Mouse (Mus musculus): ENCODE results near the gene Plxnb2. TPM values are rescaled to one million over a fixed set of nuclear protein-coding genes. Genes with fewer than 3 reads are reported as not detected.

Plxnb2 gene
- total and polyA plus RNA-seq, 2 experiments from 2014 or later: 64.7 to 274 TPM

DNA sequence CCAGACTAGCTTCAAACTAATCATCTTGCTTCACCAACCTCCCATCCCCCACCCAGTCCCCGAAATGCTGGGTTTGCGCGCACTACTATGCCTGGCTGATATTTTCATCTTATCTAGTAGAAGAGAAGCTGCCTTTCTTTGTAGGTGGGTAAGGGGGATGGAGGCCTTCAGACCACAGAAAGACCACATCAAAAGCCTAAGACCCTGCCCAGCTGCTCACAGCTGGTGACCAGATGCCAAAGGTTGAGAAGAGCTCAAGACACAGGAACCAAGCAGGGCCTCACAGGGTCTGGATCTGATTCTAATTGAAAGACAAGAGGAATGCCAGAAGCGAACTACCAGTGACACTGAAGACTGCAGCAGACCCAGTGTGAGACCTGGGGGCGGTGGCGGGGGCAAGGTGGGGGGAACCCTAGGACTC, 14.7 kb upstream of the Plxnb2 start:
- H3K36me3 ChIP-seq (ENCODE audit: insufficient read depth, low read length): no peaks in the 10 kb centered on the region
- TF ChIP-seq CTCF (IDR thresholded peaks at IDR 0.05; ENCODE audit: low read depth): no peak
- DNase-seq (ENCODE audit: low spot score) (peak; percentile 49), ATAC-seq (no peak)
- H3K9me3 ChIP-seq (ENCODE audit: low read length): no peaks in the 10 kb centered on the region
- peak overlapping the region; percentile 82 for H3K4me2 ChIP-seq (ENCODE audit: low read depth, low read length)
- H3K27ac ChIP-seq: peak overlapping the region; percentile 97
- 17% methylated on average over 6 of the region's 6 CpGs for WGBS
- H3K4me1 ChIP-seq (ENCODE audit: insufficient read depth, low read length): peaks cover 13% of the 10 kb centered on the region
- peak overlapping the region; percentile 75 for H3K4me3 ChIP-seq (ENCODE audit: low read length)
- no peaks in the 10 kb centered on the region for H3K27me3 ChIP-seq (ENCODE audit: insufficient read depth, low read length)
- peak overlapping the region; percentile 96 for H3K9ac ChIP-seq (replicated peaks; ENCODE audit: low read length)

DNA sequence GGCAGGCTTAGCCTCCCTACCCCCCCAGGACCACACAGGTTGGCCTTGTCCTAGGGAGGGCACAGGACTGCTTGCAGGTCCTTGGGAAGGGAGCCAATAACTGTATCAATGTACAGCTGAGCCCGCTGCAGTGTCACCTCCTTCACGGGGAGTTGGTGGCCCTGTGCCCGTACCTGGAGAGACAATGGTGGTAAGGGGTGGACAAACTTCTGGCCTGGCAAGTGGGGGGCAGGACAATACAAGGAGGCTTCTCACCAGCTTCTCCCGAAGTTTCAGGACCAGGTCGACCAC, 4.3 kb upstream of the Plxnb2 start:
- H3K9ac ChIP-seq (replicated peaks; ENCODE audit: low read length): no peak overlapping the region
- no peak overlapping the region for H3K4me2 ChIP-seq (ENCODE audit: low read depth, low read length)
- ATAC-seq (0 out of 2 replicates have a peak, but pooled peaks have one; percentile 0), DNase-seq (ENCODE audit: low spot score) (no peak)
- 62% methylated on average over 5 of the region's 5 CpGs for WGBS
- peaks cover 8% of the 10 kb centered on the region for H3K4me1 ChIP-seq (ENCODE audit: insufficient read depth, low read length)
- peak overlapping the region; percentile 32 for H3K27ac ChIP-seq
- TF ChIP-seq CTCF (IDR thresholded peaks at IDR 0.05; ENCODE audit: low read depth): no peak
- H3K27me3 ChIP-seq (ENCODE audit: insufficient read depth, low read length): no peaks in the 10 kb centered on the region
- H3K9me3 ChIP-seq (ENCODE audit: low read length): no peaks in the 10 kb centered on the region
- H3K36me3 ChIP-seq (ENCODE audit: insufficient read depth, low read length): 0 out of 2 replicates have a peak, but pooled peaks cover 9% of the 10 kb centered on the region
- no peak overlapping the region for H3K4me3 ChIP-seq (ENCODE audit: low read length)

DNA sequence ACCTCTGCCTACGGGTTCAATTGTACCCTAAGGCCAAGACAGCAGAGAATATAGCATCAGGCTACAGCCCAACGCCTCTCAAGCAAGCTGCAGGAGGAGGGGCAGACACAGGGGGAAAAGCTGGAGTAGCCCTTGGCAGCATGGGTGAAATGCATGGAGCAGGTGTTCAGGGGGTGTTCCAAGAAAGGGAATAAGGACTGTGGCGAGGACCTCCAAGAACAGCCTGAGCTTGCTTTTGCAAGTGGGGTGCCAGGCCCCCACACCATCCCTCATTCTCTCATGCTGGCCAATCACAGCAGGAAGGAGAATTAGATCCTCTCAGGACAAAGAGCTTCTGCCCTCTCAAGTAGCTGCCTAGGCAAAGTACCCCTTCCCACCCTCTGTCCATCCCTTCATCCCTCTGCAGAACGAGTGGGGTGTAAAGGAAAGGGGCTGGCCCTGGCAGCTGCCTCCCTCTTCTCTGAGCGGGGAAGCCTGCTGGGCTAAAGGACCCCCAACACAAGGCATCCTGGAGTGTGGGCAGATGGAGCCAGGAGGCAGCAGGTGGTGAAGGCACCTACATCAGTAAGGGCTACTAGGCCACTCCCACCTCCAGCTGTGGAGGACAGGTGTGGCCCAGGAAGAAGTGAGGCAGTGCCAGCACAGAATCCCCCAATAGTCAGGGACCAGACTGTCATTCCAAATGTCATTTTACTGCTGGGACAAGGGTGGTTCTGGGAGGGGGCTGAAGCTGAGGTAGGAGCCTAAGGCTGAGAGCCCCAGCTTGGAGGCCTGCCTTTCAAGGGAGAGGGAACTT, 3.8 kb upstream of the Plxnb2 start:
- Histone ChIP-seq H3K27ac (peak overlapping the region; percentile 54; the same call in 1 of the 2 replicates), H3K4me3 (ENCODE audit: low read length) (no peak overlapping the region), H3K9me3 (ENCODE audit: low read length) (no peaks in the 10 kb centered on the region), H3K27me3 (ENCODE audit: insufficient read depth, low read length) (no peaks in the 10 kb centered on the region), H3K9ac (replicated peaks; ENCODE audit: low read length) (no peak overlapping the region), H3K4me2 (ENCODE audit: low read depth, low read length) (no peak overlapping the region), H3K36me3 (ENCODE audit: insufficient read depth, low read length) (0 out of 2 replicates have a peak, but pooled peaks cover 9% of the 10 kb centered on the region), H3K4me1 (ENCODE audit: insufficient read depth, low read length) (peaks cover 8% of the 10 kb centered on the region)
- ATAC-seq (0 out of 2 replicates have a peak, but pooled peaks have one; percentile 6), DNase-seq (ENCODE audit: low spot score) (peak; percentile 54)
- 29% methylated on average over 5 of the region's 5 CpGs for WGBS
- no peak for TF ChIP-seq CTCF (IDR thresholded peaks at IDR 0.05; ENCODE audit: low read depth)

DNA sequence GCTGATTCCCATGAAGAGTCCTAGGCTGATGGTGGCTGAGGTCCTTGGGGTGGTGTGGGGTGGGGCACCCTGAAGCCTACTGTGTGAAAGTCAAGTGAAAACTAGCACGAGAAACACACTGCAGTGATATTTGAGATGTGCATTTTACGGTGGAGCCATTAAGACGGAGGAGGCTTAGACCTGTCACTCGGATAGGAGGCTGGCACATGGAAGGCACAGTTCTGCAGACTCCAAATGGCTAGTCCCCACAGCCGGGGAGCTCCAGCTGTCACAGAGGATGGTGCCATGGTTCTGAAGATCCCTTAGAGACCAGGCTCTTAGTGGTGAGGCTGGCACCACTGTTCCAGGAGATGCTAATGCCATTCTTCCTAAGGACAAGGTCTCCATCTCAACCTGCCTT, 2.3 kb upstream of the Plxnb2 start:
- no peak overlapping the region for H3K9ac ChIP-seq (replicated peaks; ENCODE audit: low read length)

DNA sequence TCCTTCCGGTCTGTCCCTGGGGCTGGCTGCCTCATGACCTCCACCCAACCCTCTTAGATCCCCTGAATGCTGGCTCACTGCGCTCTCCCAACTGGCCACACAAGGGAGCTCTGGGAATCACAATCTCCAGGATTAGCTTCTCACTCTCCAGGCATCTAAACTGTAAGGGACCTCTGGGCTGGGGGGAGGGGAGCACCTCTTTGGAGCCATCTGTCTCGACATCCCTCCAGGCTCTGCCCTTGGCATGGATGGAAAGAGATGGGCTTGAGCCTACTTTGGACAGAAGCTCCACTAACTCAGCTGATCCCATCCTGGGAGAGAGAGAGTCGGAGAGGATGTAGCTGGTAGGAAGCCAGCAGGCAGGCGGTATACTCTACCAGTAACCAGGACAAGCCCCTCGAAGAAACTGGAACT, 1.7 kb upstream of the Plxnb2 start:
- Histone ChIP-seq H3K4me2 (ENCODE audit: low read depth, low read length) (peak overlapping the region; percentile 96; the same call in 1 of the 2 replicates), H3K9ac (replicated peaks; ENCODE audit: low read length) (no peak overlapping the region), H3K27ac (peak overlapping the region; percentile 94), H3K36me3 (ENCODE audit: insufficient read depth, low read length) (0 out of 2 replicates have a peak, but pooled peaks cover 9% of the 10 kb centered on the region), H3K4me1 (ENCODE audit: insufficient read depth, low read length) (peaks cover 27% of the 10 kb centered on the region), H3K27me3 (ENCODE audit: insufficient read depth, low read length) (no peaks in the 10 kb centered on the region), H3K4me3 (ENCODE audit: low read length) (no peak overlapping the region), H3K9me3 (ENCODE audit: low read length) (no peaks in the 10 kb centered on the region)
- ATAC-seq (no peak), DNase-seq (ENCODE audit: low spot score) (peak; percentile 58)
- peak; percentile 31; the same call in 1 of the 2 replicates for TF ChIP-seq CTCF (IDR thresholded peaks at IDR 0.05; ENCODE audit: low read depth)
- WGBS: 22% methylated on average over 6 of the region's 6 CpGs

More for the DNA sequence above, 2.3 kb upstream of the Plxnb2 start:
- H3K36me3 ChIP-seq (ENCODE audit: insufficient read depth, low read length): 0 out of 2 replicates have a peak, but pooled peaks cover 9% of the 10 kb centered on the region
- H3K4me1 ChIP-seq (ENCODE audit: insufficient read depth, low read length): peaks cover 22% of the 10 kb centered on the region
- ATAC-seq (no peak), DNase-seq (ENCODE audit: low spot score) (no peak)
- TF ChIP-seq CTCF (IDR thresholded peaks at IDR 0.05; ENCODE audit: low read depth): no peak
- no peaks in the 10 kb centered on the region for H3K27me3 ChIP-seq (ENCODE audit: insufficient read depth, low read length)
- H3K4me2 ChIP-seq (ENCODE audit: low read depth, low read length): 0 out of 2 replicates have a peak overlapping the region, but pooled peaks have one; percentile 6
- 62% methylated on average over 5 of the region's 5 CpGs for WGBS
- no peaks in the 10 kb centered on the region for H3K9me3 ChIP-seq (ENCODE audit: low read length)
- H3K4me3 ChIP-seq (ENCODE audit: low read length): no peak overlapping the region
- H3K27ac ChIP-seq: peak overlapping the region; percentile 94

DNA sequence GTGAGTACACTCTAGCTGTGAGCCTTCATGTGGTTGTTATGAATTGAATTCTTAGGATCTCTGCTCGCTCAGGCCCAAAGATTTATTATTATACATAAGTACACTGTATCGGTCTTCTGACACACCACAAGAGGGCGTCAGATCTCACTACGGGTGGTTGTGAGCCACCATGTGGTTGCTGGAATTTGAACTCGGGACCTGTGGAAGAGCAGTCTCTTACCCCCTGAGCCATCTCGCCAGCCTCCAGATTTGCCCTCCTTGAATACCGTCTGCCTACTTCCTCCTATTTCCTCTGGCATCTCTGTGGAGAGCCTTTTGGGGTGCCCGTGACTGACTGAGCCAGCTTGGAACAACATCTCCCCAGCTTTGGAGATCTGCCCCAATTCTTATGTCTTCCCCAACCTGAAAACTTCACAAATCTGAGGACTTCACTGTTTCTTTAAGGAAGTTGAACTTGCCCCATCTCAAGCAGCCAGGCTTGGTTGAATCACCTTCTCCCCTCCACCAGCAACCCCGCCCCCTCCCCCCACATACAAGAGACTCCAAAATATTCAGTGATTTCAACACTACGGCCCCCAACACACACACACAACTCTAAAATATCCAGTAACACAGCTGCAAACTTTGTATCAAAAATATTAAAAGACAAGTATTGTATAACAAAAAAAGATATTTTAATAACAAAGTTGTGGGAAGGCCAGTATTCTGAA, 1.1 kb upstream of the Plxnb2 start:
- 0 out of 2 replicates have a peak, but pooled peaks cover 7% of the 10 kb centered on the region for H3K36me3 ChIP-seq (ENCODE audit: insufficient read depth, low read length)
- peak; percentile 50 for TF ChIP-seq CTCF (IDR thresholded peaks at IDR 0.05; ENCODE audit: low read depth)
- H3K27me3 ChIP-seq (ENCODE audit: insufficient read depth, low read length): no peaks in the 10 kb centered on the region
- ATAC-seq (no peak), DNase-seq (ENCODE audit: low spot score) (no peak)
- H3K9me3 ChIP-seq (ENCODE audit: low read length): no peaks in the 10 kb centered on the region
- peak overlapping the region; percentile 94 for H3K27ac ChIP-seq
- 72% methylated on average over 10 of the region's 10 CpGs for WGBS
- peak overlapping the region; percentile 94; the same call in 1 of the 2 replicates for H3K9ac ChIP-seq (replicated peaks; ENCODE audit: low read length)
- H3K4me3 ChIP-seq (ENCODE audit: low read length): peak overlapping the region; percentile 78
- H3K4me1 ChIP-seq (ENCODE audit: insufficient read depth, low read length): peaks cover 33% of the 10 kb centered on the region
- peak overlapping the region; percentile 96 for H3K4me2 ChIP-seq (ENCODE audit: low read depth, low read length)

Data from hindbrain, postnatal 0 days (tissue).